Mouse (Mus musculus) ES-Bruce4 (cell line): ENCODE results near the gene Zcchc17. TPM values are rescaled to one million over a fixed set of nuclear protein-coding genes. Genes with fewer than 3 reads are reported as not detected.

ENCODE experiments used
- H3K27ac ChIP-seq: 2 replicates; pipeline ENCODE4 v1.5.1; 2012; ENCODE audit warnings: low read length, inconsistent platforms; ENCODE audit not compliant: insufficient read depth
- H3K27me3 ChIP-seq: 2 replicates; pipeline ENCODE4 v1.6.1; 2012; ENCODE audit warnings: mild to moderate bottlenecking, low read length, inconsistent platforms; ENCODE audit not compliant: control insufficient read depth, poor library complexity, insufficient read depth, severe bottlenecking
- H3K36me3 ChIP-seq: 2 replicates; pipeline ENCODE4 v1.6.1; 2012; ENCODE audit warnings: inconsistent platforms, mild to moderate bottlenecking, low read length, moderate library complexity; ENCODE audit not compliant: control insufficient read depth, poor library complexity, insufficient read depth, severe bottlenecking
- H3K4me1 ChIP-seq: one replicate; pipeline ENCODE4 v1.8.1; 2011; ENCODE audit warnings: low read length; ENCODE audit not compliant: control insufficient read depth, insufficient read depth
- H3K4me3 ChIP-seq: 2 replicates; pipeline ENCODE4 v1.5.1; 2011; ENCODE audit warnings: low read depth, mild to moderate bottlenecking, low read length
- H3K9ac ChIP-seq: 2 replicates; pipeline ENCODE4 v1.6.1; 2012; ENCODE audit warnings: low read depth, mild to moderate bottlenecking, inconsistent platforms; ENCODE audit not compliant: poor library complexity, severe bottlenecking
- H3K9me3 ChIP-seq: replicated peaks from 2 replicates; pipeline ENCODE4 v1.6.1; 2012; ENCODE audit warnings: mild to moderate bottlenecking, low read length, inconsistent platforms; ENCODE audit not compliant: control insufficient read depth, poor library complexity, insufficient read depth, severe bottlenecking
- CTCF ChIP-seq: IDR thresholded peaks from one replicate; pipeline ENCODE4 v1.8.1; 2011; ENCODE audit warnings: low read depth, low read length
- EP300 ChIP-seq: IDR thresholded peaks from 2 replicates; pipeline ENCODE4 v1.6.1; 2011; ENCODE audit warnings: low read depth, low read length; ENCODE audit not compliant: insufficient read depth
- POLR2A ChIP-seq: IDR thresholded peaks from one replicate; pipeline ENCODE4 v1.8.1; 2011; ENCODE audit warnings: low read length; ENCODE audit not compliant: insufficient read depth
- polyA plus RNA-seq: library from polyadenylated mRNA; stranded (reverse); fragments of >200 nt; gene quantifications from 2 replicates; pipeline ENCODE4 v1.2.4, GENCODE M21; 2011; ENCODE audit warnings: low read depth; ENCODE audit not compliant: missing spikeins, insufficient read depth, insufficient read length

The Zcchc17 gene
- polyA plus RNA-seq, 1 experiment: 25.1 TPM

GRCm38 (mm10) chr4:130289824-130290223 is 69.9 kb downstream of the Zcchc17 start:
- no peak for TF ChIP-seq EP300
- TF ChIP-seq CTCF: no peak
- no peak for TF ChIP-seq POLR2A
- no peaks in the 10 kb centered on the region for H3K9me3 ChIP-seq
- no peaks in the 10 kb centered on the region for H3K4me1 ChIP-seq
- no peaks in the 10 kb centered on the region for H3K36me3 ChIP-seq
- no peak overlapping the region for H3K9ac ChIP-seq
- no peak overlapping the region for H3K27ac ChIP-seq
- no peak overlapping the region for H3K4me3 ChIP-seq
- no peaks in the 10 kb centered on the region for H3K27me3 ChIP-seq

GRCm38 (mm10) chr4:130286531-130286930 is 73.2 kb downstream of the Zcchc17 start:
- Histone ChIP-seq H3K9me3 (no peaks in the 10 kb centered on the region), H3K4me3 (no peak overlapping the region), H3K4me1 (no peaks in the 10 kb centered on the region), H3K27me3 (no peaks in the 10 kb centered on the region), H3K9ac (no peak overlapping the region), H3K27ac (no peak overlapping the region), H3K36me3 (no peaks in the 10 kb centered on the region)
- TF ChIP-seq CTCF (no peak), EP300 (no peak), POLR2A (no peak)

- H3K36me3 ChIP-seq: no peaks in the 10 kb centered on the region
- H3K9me3 ChIP-seq: no peaks in the 10 kb centered on the region
- H3K4me3 ChIP-seq: no peak overlapping the region
- TF ChIP-seq POLR2A (no peak), EP300 (no peak), CTCF (no peak)
- H3K27me3 ChIP-seq: no peaks in the 10 kb centered on the region
- H3K9ac ChIP-seq: no peak overlapping the region
- no peak overlapping the region for H3K27ac ChIP-seq
- H3K4me1 ChIP-seq: no peaks in the 10 kb centered on the region
Measured at GRCm38 (mm10) chr4:130283826-130284225, 75.9 kb downstream of the Zcchc17 start.

GRCm38 (mm10) chr4:130282856-130283255 is 76.9 kb downstream of the Zcchc17 start:
- TF ChIP-seq POLR2A (no peak), EP300 (no peak), CTCF (no peak)
- H3K4me3 ChIP-seq: no peak overlapping the region
- H3K4me1 ChIP-seq: no peaks in the 10 kb centered on the region

GRCm38 (mm10) chr4:130279105-130279504 is 80.6 kb downstream of the Zcchc17 start, which contains the start of gene Serinc2:
Gene Serinc2 (minus strand): TSS chr4:130279205.
- TF ChIP-seq CTCF (no peak), POLR2A (no peak), EP300 (no peak)
- Histone ChIP-seq H3K4me1 (no peaks in the 10 kb centered on the region), H3K27me3 (peaks cover 7% of the 10 kb centered on the region; the same call in 1 of the 2 replicates), H3K27ac (no peak within 1 kb of the TSS), H3K36me3 (no peaks in the 10 kb centered on the region), H3K9me3 (no peaks in the 10 kb centered on the region), H3K9ac (no peak within 1 kb of the TSS), H3K4me3 (no peak within 1 kb of the TSS)

More at GRCm38 (mm10) chr4:130282856-130283255, 76.9 kb downstream of the Zcchc17 start:
- Histone ChIP-seq H3K9ac (no peak overlapping the region), H3K27me3 (no peaks in the 10 kb centered on the region), H3K9me3 (no peaks in the 10 kb centered on the region), H3K36me3 (no peaks in the 10 kb centered on the region), H3K27ac (no peak overlapping the region)

GRCm38 (mm10) chr4:130276573-130277176 is 83.1 kb downstream of the Zcchc17 start:
- no peaks in the 10 kb centered on the region for H3K36me3 ChIP-seq
- no peaks in the 10 kb centered on the region for H3K4me1 ChIP-seq
- no peak overlapping the region for H3K27ac ChIP-seq
- H3K9ac ChIP-seq: no peak overlapping the region
- no peak overlapping the region for H3K4me3 ChIP-seq
- H3K9me3 ChIP-seq: no peaks in the 10 kb centered on the region
- no peak for TF ChIP-seq POLR2A
- TF ChIP-seq EP300: no peak
- TF ChIP-seq CTCF: no peak
- peaks cover 7% of the 10 kb centered on the region; the same call in 1 of the 2 replicates for H3K27me3 ChIP-seq
